9 mouse cellular contexts compared by ENCODE assay signal in genomic region chr19:37697335-37697636, GRCm38 (mm10). TPM values are rescaled to one million over a fixed set of nuclear protein-coding genes. Genes with fewer than 3 reads are reported as not detected.
DNase-seq lines count a peak whose midpoint lies in the region; ATAC-seq and TF ChIP-seq lines count a peak whose summit lies in the region.
"Had no signal": no experiment of that assay in that cellular context is flagged by ENCODE, and none has a peak within 500 bp of the region (broad histone marks: within the 10 kb centered on the region; RNA-seq: fewer than 3 reads in every experiment).

No protein-coding gene starts in this region.

- H3K4me1 ChIP-seq in heart, embryonic 12.5 days (replicated peaks) = peaks cover 47% of the 10 kb centered on the region
- peaks cover 11% of the 10 kb centered on the region for H3K4me1 ChIP-seq in bone marrow macrophage, adult 2 months (ENCODE audit: control insufficient read depth, insufficient read depth, low read length)
- peaks cover 28% of the 10 kb centered on the region for H3K4me1 ChIP-seq in hindbrain, embryonic 14.5 days (replicated peaks; ENCODE audit: control insufficient read depth, insufficient read depth, low read length)
- H3K4me1 ChIP-seq in midbrain, embryonic 11.5 days (ENCODE audit: control insufficient read depth, insufficient read depth, low read length) = peaks cover 26% of the 10 kb centered on the region

- H3K27me3 ChIP-seq in heart, embryonic 12.5 days (replicated peaks) = peaks cover 95% of the 10 kb centered on the region
- H3K27me3 ChIP-seq in hindbrain, embryonic 14.5 days (ENCODE audit: control insufficient read depth, insufficient read depth, low read length) = peaks cover 100% of the 10 kb centered on the region
- peaks cover 95% of the 10 kb centered on the region for H3K27me3 ChIP-seq in midbrain, embryonic 11.5 days (ENCODE audit: control insufficient read depth, insufficient read depth, low read length)

- H3K27ac ChIP-seq in heart, embryonic 12.5 days (ENCODE audit: poor library complexity, severe bottlenecking) = no peak overlapping the region
- H3K27ac ChIP-seq in bone marrow macrophage, adult 2 months (ENCODE audit: insufficient read depth, low read depth, low read length) = no peak overlapping the region
- H3K27ac ChIP-seq in hindbrain, embryonic 14.5 days = no peak overlapping the region
- H3K27ac ChIP-seq in midbrain, embryonic 11.5 days (ENCODE audit: low read depth, low read length) = no peak overlapping the region

- no peak overlapping the region for H3K9ac ChIP-seq in heart, embryonic 12.5 days
- H3K9ac ChIP-seq in hindbrain, embryonic 14.5 days = no peak overlapping the region
- H3K9ac ChIP-seq in midbrain, embryonic 11.5 days (ENCODE audit: low read length) = no peak overlapping the region

- no peaks in the 10 kb centered on the region for H3K36me3 ChIP-seq in heart, embryonic 12.5 days
- no peaks in the 10 kb centered on the region for H3K36me3 ChIP-seq in hindbrain, embryonic 14.5 days (replicated peaks; ENCODE audit: control insufficient read depth, insufficient read depth)
- no peaks in the 10 kb centered on the region for H3K36me3 ChIP-seq in midbrain, embryonic 11.5 days (ENCODE audit: control insufficient read depth, insufficient read depth, low read length)

- no peak for ATAC-seq in heart, embryonic 12.5 days (ENCODE audit: insufficient number of reproducible peaks, low FRiP score)
- no peak for ATAC-seq in hindbrain, embryonic 14.5 days (ENCODE audit: low FRiP score)
- no peak for ATAC-seq in midbrain, embryonic 11.5 days (ENCODE audit: low FRiP score)

- no peak for TF ChIP-seq POLR2A in bone marrow macrophage, adult 2 months (IDR thresholded peaks at IDR 0.05; ENCODE audit: borderline replicate concordance, low read depth, low read length)

- WGBS in heart, embryonic 12.5 days = under 1% methylated on average over 18 of the region's 18 CpGs
- WGBS in hindbrain, embryonic 14.5 days = 0% methylated on average over 18 of the region's 18 CpGs
- WGBS in midbrain, embryonic 11.5 days = 1% methylated on average over 18 of the region's 18 CpGs

- H3K9me3 ChIP-seq in heart, embryonic 12.5 days (replicated peaks) = no peaks in the 10 kb centered on the region
- no peaks in the 10 kb centered on the region for H3K9me3 ChIP-seq in hindbrain, embryonic 14.5 days (ENCODE audit: control insufficient read depth, low read length)
- H3K9me3 ChIP-seq in midbrain, embryonic 11.5 days (ENCODE audit: control insufficient read depth, low read length) = no peaks in the 10 kb centered on the region

- no peak for TF ChIP-seq CTCF in bone marrow macrophage, adult 2 months (IDR thresholded peaks at IDR 0.05; ENCODE audit: low read depth, low read length)

- H3K4me3 ChIP-seq in heart, embryonic 12.5 days = peak overlapping the region; percentile 49
- H3K4me3 ChIP-seq in bone marrow macrophage, adult 2 months (ENCODE audit: insufficient read depth, low read length) = peak overlapping the region; percentile 55
- peak overlapping the region; percentile 29 for H3K4me3 ChIP-seq in hindbrain, embryonic 14.5 days (replicated peaks; ENCODE audit: low read length)
- peak overlapping the region; percentile 17 for H3K4me3 ChIP-seq in midbrain, embryonic 11.5 days (ENCODE audit: low read depth, low read length)

- no peak for DNase-seq in heart, adult 18-20 months
- no peak for DNase-seq in hindbrain, embryonic 14.5 days (ENCODE audit: low spot score)
- DNase-seq in midbrain, embryonic 11.5 days (ENCODE audit: low spot score, missing footprints) = no peak
- no peak for DNase-seq in adrenal gland, adult (ENCODE audit: inconsistent age in 2 of 2, low spot score in 1 of 2)
- no peak for DNase-seq in MN1 (ENCODE audit: low spot score)
- no peak for DNase-seq in cerebellum, postnatal 14 days
- DNase-seq: adrenal gland, adult 8-10 months had no signal

- H3K4me2 ChIP-seq in heart, embryonic 12.5 days = peak overlapping the region; percentile 88
- peak overlapping the region; percentile 52 for H3K4me2 ChIP-seq in hindbrain, embryonic 14.5 days (replicated peaks)
- H3K4me2 ChIP-seq in midbrain, embryonic 11.5 days = peak overlapping the region; percentile 29

RNA-seq across cellular contexts. Expression of gene Cyp26a1, which starts 0.3 kb away (rescaled TPM):
- polyA plus RNA-seq in heart, embryonic 12.5 days (2016; fragmentation: Nextera tagmentation; extraction: Ambion mirVana) = 0.70 and 0.92 TPM in 2 replicates
- not detected for total RNA-seq in heart, adult 18-20 months (2021)
- polyA plus RNA-seq in bone marrow macrophage, adult 2 months (2012; ENCODE audit: insufficient read depth, insufficient read length, missing spikeins) = not detected in 2 replicates
- polyA plus RNA-seq in hindbrain, embryonic 14.5 days (2014; fragmentation: Nextera tagmentation; extraction: Ambion mirVana) = 0.30 and 0.59 TPM in 2 replicates
- polyA plus RNA-seq in midbrain, embryonic 11.5 days (2014; fragmentation: Nextera tagmentation; extraction: Ambion mirVana) = 0.92 and 1.0 TPM in 2 replicates
- total RNA-seq: adrenal gland, adult 8-10 months had no signal

RNA-seq across cellular contexts. Expression of gene Cyp26c1, which starts 11.9 kb away (rescaled TPM):
- polyA plus RNA-seq in heart, embryonic 12.5 days (2016; fragmentation: Nextera tagmentation; extraction: Ambion mirVana) = not detected in 2 replicates
- under 1 TPM in 1 of 2 experiments, not detected in 1; 0.21 TPM for total RNA-seq in heart, adult 18-20 months (2021)
- not detected in 2 replicates for polyA plus RNA-seq in bone marrow macrophage, adult 2 months (2012; ENCODE audit: insufficient read depth, insufficient read length, missing spikeins)
- 0.12 TPM in 1 of 2 replicates, not detected in the other for polyA plus RNA-seq in hindbrain, embryonic 14.5 days (2014; fragmentation: Nextera tagmentation; extraction: Ambion mirVana)
- not detected in 2 replicates for polyA plus RNA-seq in midbrain, embryonic 11.5 days (2014; fragmentation: Nextera tagmentation; extraction: Ambion mirVana)

Comparison
In these comparisons a context has a peak if more than half of its experiments do, and no peak if none do; other contexts are left out.
1. H3K4me2 ChIP-seq: peak in every context shown above with its lines; median percentile 88 in heart, embryonic 12.5 days; 52 in hindbrain, embryonic 14.5 days; 29 in midbrain, embryonic 11.5 days.